Comparison of ENCODE assay signal across 8 mouse cellular contexts in the genomic region with DNA sequence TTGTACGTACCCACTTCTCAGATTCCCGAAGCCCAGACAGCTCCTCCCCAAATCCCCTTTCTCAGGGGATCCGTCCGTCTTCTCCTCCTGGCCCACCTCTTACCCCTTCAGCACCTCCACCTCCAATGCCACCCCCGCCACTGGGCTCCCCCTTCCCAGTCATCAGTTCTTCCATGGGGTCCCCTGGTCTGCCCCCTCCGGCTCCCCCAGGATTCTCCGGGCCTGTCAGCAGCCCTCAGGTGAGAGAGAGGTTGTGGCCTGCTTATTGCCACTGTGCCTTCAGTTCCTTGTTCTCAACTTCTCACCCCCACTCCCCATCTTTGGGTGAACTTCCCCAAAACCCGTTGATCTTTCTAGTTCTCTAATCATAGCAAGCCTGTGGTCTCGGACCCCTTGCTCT. TPM values are rescaled to one million over a fixed set of nuclear protein-coding genes. Genes with fewer than 3 reads are reported as not detected.
DNase-seq lines count a peak whose midpoint lies in the region; ATAC-seq and TF ChIP-seq lines count a peak whose summit lies in the region.

No protein-coding gene starts in this region.

- 57% methylated on average over 9 of the region's 9 CpGs for WGBS in heart, adult 2 months
- WGBS in hindbrain, embryonic 11.5 days = 65% methylated on average over 9 of the region's 9 CpGs
- 14% methylated on average over 9 of the region's 9 CpGs for WGBS in liver, embryonic 15.5 days (ENCODE audit: insufficient replicate concordance)
- 48% methylated on average over 9 of the region's 9 CpGs for WGBS in stomach, embryonic 16.5 days

- intact Hi-C loops in heart, adult 2 months (cut with DNase I) = loop anchor here (5.0 kb wide), 2 partner anchors 84 to 184 kb away; a partner anchor contains a TSS

- H3K36me3 ChIP-seq in heart, adult 2 months (ENCODE audit: control insufficient read depth, insufficient read depth, low read length) = peaks cover 2% of the 10 kb centered on the region; the same call in 1 of the 2 replicates
- peaks cover 5% of the 10 kb centered on the region; the same call in 1 of the 2 replicates for H3K36me3 ChIP-seq in hindbrain, embryonic 11.5 days (ENCODE audit: control insufficient read depth, insufficient read depth, low read length)
- peaks cover 54% of the 10 kb centered on the region for H3K36me3 ChIP-seq in liver, embryonic 15.5 days (replicated peaks)
- peaks cover 38% of the 10 kb centered on the region for H3K36me3 ChIP-seq in stomach, embryonic 16.5 days (ENCODE audit: control insufficient read depth, insufficient read depth, low read length)

- DNase-seq in heart, adult 2 months = peak in 1 of 2 experiments; percentile 44
- no peak for DNase-seq in heart, adult 8-10 months (ENCODE audit: low spot score)
- DNase-seq in 416B (ENCODE audit: low read depth) = peak; percentile 44
- DNase-seq in cerebellum, adult 8-10 months = peak; percentile 43
- no peak for DNase-seq in hindbrain, embryonic 11.5 days (ENCODE audit: low spot score)
- no peak for DNase-seq in urinary bladder, postnatal 10 days (ENCODE audit: low spot score)

- ATAC-seq in hindbrain, embryonic 11.5 days (ENCODE audit: low FRiP score) = no peak
- no peak for ATAC-seq in liver, embryonic 15.5 days (ENCODE audit: insufficient read depth)
- no peak for ATAC-seq in stomach, embryonic 16.5 days (ENCODE audit: insufficient read depth, low FRiP score)

- H3K79me2 ChIP-seq in heart, adult 2 months (replicated peaks; ENCODE audit: control insufficient read depth, insufficient read depth, low read length) = 0 out of 2 replicates have a peak, but pooled peaks cover 2% of the 10 kb centered on the region

- H3K9ac ChIP-seq in heart, adult 2 months (ENCODE audit: low read depth, low read length) = peak overlapping the region; percentile 95
- peak overlapping the region; percentile 96; the same call in 1 of the 2 replicates for H3K9ac ChIP-seq in hindbrain, embryonic 11.5 days (ENCODE audit: low read depth, low read length)
- peak overlapping the region; percentile 96 for H3K9ac ChIP-seq in liver, embryonic 15.5 days
- peak overlapping the region; percentile 96 for H3K9ac ChIP-seq in stomach, embryonic 16.5 days (ENCODE audit: low read length)

- no peaks in the 10 kb centered on the region for H3K9me3 ChIP-seq in hindbrain, embryonic 11.5 days (ENCODE audit: control insufficient read depth, low read length)
- H3K9me3 ChIP-seq in liver, embryonic 15.5 days (replicated peaks) = no peaks in the 10 kb centered on the region
- no peaks in the 10 kb centered on the region for H3K9me3 ChIP-seq in stomach, embryonic 16.5 days (replicated peaks; ENCODE audit: control insufficient read depth, low read length)

- TF ChIP-seq EP300 in heart, adult 2 months (IDR thresholded peaks at IDR 0.05; ENCODE audit: insufficient read depth, low read depth, low read length) = no peak

- TF ChIP-seq POLR2A in heart, adult 2 months (IDR thresholded peaks at IDR 0.05; ENCODE audit: insufficient read depth, low read depth, low read length) = no peak

- H3K27me3 ChIP-seq in heart, adult 2 months (ENCODE audit: control insufficient read depth, insufficient read depth, low read length) = no peaks in the 10 kb centered on the region
- H3K27me3 ChIP-seq in hindbrain, embryonic 11.5 days (ENCODE audit: control insufficient read depth, insufficient read depth, low read length) = no peaks in the 10 kb centered on the region
- 0 out of 2 replicates have a peak, but pooled peaks cover 2% of the 10 kb centered on the region for H3K27me3 ChIP-seq in liver, embryonic 15.5 days
- H3K27me3 ChIP-seq in stomach, embryonic 16.5 days (ENCODE audit: control insufficient read depth, insufficient read depth, low read length) = no peaks in the 10 kb centered on the region

- H3K4me3 ChIP-seq in heart, adult 2 months = peak overlapping the region; percentile 92
- H3K4me3 ChIP-seq in hindbrain, embryonic 11.5 days (ENCODE audit: low read depth, low read length) = peak overlapping the region; percentile 92
- peak overlapping the region; percentile 98 for H3K4me3 ChIP-seq in liver, embryonic 15.5 days (replicated peaks)
- H3K4me3 ChIP-seq in stomach, embryonic 16.5 days (replicated peaks; ENCODE audit: low read length) = peak overlapping the region; percentile 93

- H3K4me2 ChIP-seq in hindbrain, embryonic 11.5 days (replicated peaks; ENCODE audit: low read depth, low read length) = peak overlapping the region; percentile 98
- peak overlapping the region; percentile 93 for H3K4me2 ChIP-seq in liver, embryonic 15.5 days
- peak overlapping the region; percentile 95 for H3K4me2 ChIP-seq in stomach, embryonic 16.5 days (ENCODE audit: low read depth, low read length)

- peaks cover 15% of the 10 kb centered on the region for H3K4me1 ChIP-seq in heart, adult 2 months (ENCODE audit: control insufficient read depth, insufficient read depth, low read length)
- peaks cover 16% of the 10 kb centered on the region for H3K4me1 ChIP-seq in hindbrain, embryonic 11.5 days (replicated peaks; ENCODE audit: control insufficient read depth, insufficient read depth, low read length)
- peaks cover 55% of the 10 kb centered on the region for H3K4me1 ChIP-seq in liver, embryonic 15.5 days (replicated peaks)
- peaks cover 40% of the 10 kb centered on the region for H3K4me1 ChIP-seq in stomach, embryonic 16.5 days (ENCODE audit: control insufficient read depth, insufficient read depth, low read length)

- H3K27ac ChIP-seq in heart, adult 2 months = peak overlapping the region; percentile 99
- H3K27ac ChIP-seq in hindbrain, embryonic 11.5 days (ENCODE audit: low read depth, low read length) = no peak overlapping the region
- H3K27ac ChIP-seq in liver, embryonic 15.5 days (replicated peaks) = peak overlapping the region; percentile 97
- peak overlapping the region; percentile 96 for H3K27ac ChIP-seq in stomach, embryonic 16.5 days (ENCODE audit: low read length)

- TF ChIP-seq CTCF in heart, adult 2 months (IDR thresholded peaks at IDR 0.05) = no peak

RNA-seq across cellular contexts. Expression of a gene that starts 1.2 kb away (rescaled TPM):
- total RNA-seq in heart, adult 2 months (2021) = 10 to 100 TPM; 39.1 to 42.4 TPM
- polyA plus RNA-seq in heart, adult 2 months (2012; rRNA removed) = 38.8 and 41.3 TPM in 2 replicates
- total RNA-seq in heart, adult 8-10 months (2022) = 10 to 100 TPM; 33.4 to 46.3 (median 42.3) TPM
- 16.3 and 16.8 TPM in 2 replicates for polyA plus RNA-seq in hindbrain, embryonic 11.5 days (2014; fragmentation: Nextera tagmentation; extraction: Ambion mirVana)
- 16.7 and 19.3 TPM in 2 replicates for polyA plus RNA-seq in liver, embryonic 15.5 days (2015; fragmentation: Nextera tagmentation; extraction: Ambion mirVana)
- polyA plus RNA-seq in stomach, embryonic 16.5 days (2015; fragmentation: Nextera tagmentation; extraction: Ambion mirVana) = 36.3 and 37.7 TPM in 2 replicates

RNA-seq across cellular contexts. Expression of a gene that starts 1.3 kb away (rescaled TPM):
- 10 to 100 TPM; 76.0 to 79.8 TPM for total RNA-seq in heart, adult 2 months (2021)
- polyA plus RNA-seq in heart, adult 2 months (2012; rRNA removed) = 64.0 and 72.5 TPM in 2 replicates
- total RNA-seq in heart, adult 8-10 months (2022) = 10 to 100 TPM; 64.1 to 79.1 (median 73.2) TPM
- polyA plus RNA-seq in hindbrain, embryonic 11.5 days (2014; fragmentation: Nextera tagmentation; extraction: Ambion mirVana) = 75.9 and 80.3 TPM in 2 replicates
- 56.3 and 68.5 TPM in 2 replicates for polyA plus RNA-seq in liver, embryonic 15.5 days (2015; fragmentation: Nextera tagmentation; extraction: Ambion mirVana)
- 194 and 195 TPM in 2 replicates for polyA plus RNA-seq in stomach, embryonic 16.5 days (2015; fragmentation: Nextera tagmentation; extraction: Ambion mirVana)

RNA-seq across cellular contexts. Expression of a gene that starts 4.9 kb away (rescaled TPM):
- total RNA-seq in heart, adult 2 months (2021) = 100 to 1,000 TPM; 112 to 138 TPM
- polyA plus RNA-seq in heart, adult 2 months (2012; rRNA removed) = 87.0 and 91.6 TPM in 2 replicates
- total RNA-seq in heart, adult 8-10 months (2022) = 100 to 1,000 TPM; 134 to 149 (median 137) TPM
- polyA plus RNA-seq in hindbrain, embryonic 11.5 days (2014; fragmentation: Nextera tagmentation; extraction: Ambion mirVana) = 50.5 and 54.8 TPM in 2 replicates
- polyA plus RNA-seq in liver, embryonic 15.5 days (2015; fragmentation: Nextera tagmentation; extraction: Ambion mirVana) = 30.7 and 37.0 TPM in 2 replicates
- 38.9 and 41.3 TPM in 2 replicates for polyA plus RNA-seq in stomach, embryonic 16.5 days (2015; fragmentation: Nextera tagmentation; extraction: Ambion mirVana)

RNA-seq across cellular contexts. Expression of a gene that starts 6.4 kb away (rescaled TPM):
- total RNA-seq in heart, adult 2 months (2021) = 1 to 10 TPM in 1 of 2 experiments, under 1 TPM in 1; 0.89 to 1.8 TPM
- 0.98 and 1.7 TPM in 2 replicates for polyA plus RNA-seq in heart, adult 2 months (2012; rRNA removed)
- total RNA-seq in heart, adult 8-10 months (2022) = 1 to 10 TPM in 3 of 4 experiments, under 1 TPM in 1; 0.87 to 1.3 (median 1.2) TPM
- 0.91 and 1.4 TPM in 2 replicates for polyA plus RNA-seq in hindbrain, embryonic 11.5 days (2014; fragmentation: Nextera tagmentation; extraction: Ambion mirVana)
- 0.59 and 0.79 TPM in 2 replicates for polyA plus RNA-seq in liver, embryonic 15.5 days (2015; fragmentation: Nextera tagmentation; extraction: Ambion mirVana)
- polyA plus RNA-seq in stomach, embryonic 16.5 days (2015; fragmentation: Nextera tagmentation; extraction: Ambion mirVana) = 0.57 and 0.61 TPM in 2 replicates

RNA-seq across cellular contexts. Expression of a gene that starts 8.3 kb away (rescaled TPM):
- total RNA-seq in heart, adult 2 months (2021) = 10 to 100 TPM; 13.0 to 13.1 TPM
- 18.6 and 20.8 TPM in 2 replicates for polyA plus RNA-seq in heart, adult 2 months (2012; rRNA removed)
- total RNA-seq in heart, adult 8-10 months (2022) = 10 to 100 TPM; 11.9 to 18.1 (median 14.1) TPM
- 5.9 and 6.3 TPM in 2 replicates for polyA plus RNA-seq in hindbrain, embryonic 11.5 days (2014; fragmentation: Nextera tagmentation; extraction: Ambion mirVana)
- polyA plus RNA-seq in liver, embryonic 15.5 days (2015; fragmentation: Nextera tagmentation; extraction: Ambion mirVana) = 5.5 and 7.2 TPM in 2 replicates
- 8.1 and 10.7 TPM in 2 replicates for polyA plus RNA-seq in stomach, embryonic 16.5 days (2015; fragmentation: Nextera tagmentation; extraction: Ambion mirVana)

Comparison
In these comparisons a context has a peak if more than half of its experiments do, and no peak if none do; other contexts are left out.
1. DNase-seq: peak in 416B (single experiment) and cerebellum, adult 8-10 months (single experiment); none in heart, adult 8-10 months (single experiment), hindbrain, embryonic 11.5 days (single experiment) and urinary bladder, postnatal 10 days (single experiment).
2. Peak in every context shown above with its lines, with median percentiles within 50 percentile points of each other: H3K4me3 ChIP-seq, H3K9ac ChIP-seq and H3K4me2 ChIP-seq.